Mouse (Mus musculus) heart, embryonic 10.5 days (tissue): ENCODE results near the gene Akap5. TPM values are rescaled to one million over a fixed set of nuclear protein-coding genes. Genes with fewer than 3 reads are reported as not detected.
A peak's percentile ranks its signal among the peaks of the same experiment; 100 is the strongest.

Experiments used
- DNase-seq: peaks from one replicate; pipeline ENCODE4 v3.0.0-alpha.2; 2017; ENCODE audit warnings: low spot score
- H3K27ac ChIP-seq: fragments of 300-500 bp; sonication (generic); 2 replicates; pipeline ENCODE4 v1.5.1; 2016; ENCODE audit warnings: mild to moderate bottlenecking
- H3K27me3 ChIP-seq: fragments of 300-500 bp; sonication (generic); 2 replicates; pipeline ENCODE4 v1.6.1; 2016; ENCODE audit warnings: mild to moderate bottlenecking; ENCODE audit not compliant: poor library complexity, insufficient read depth, severe bottlenecking
- H3K36me3 ChIP-seq: fragments of 300-500 bp; sonication (generic); 2 replicates; pipeline ENCODE4 v1.6.1; 2016; ENCODE audit warnings: mild to moderate bottlenecking, moderate library complexity
- H3K4me1 ChIP-seq: fragments of 300-500 bp; sonication (generic); 2 replicates; pipeline ENCODE4 v1.6.1; 2016; ENCODE audit warnings: mild to moderate bottlenecking
- H3K4me3 ChIP-seq: fragments of 300-500 bp; sonication (generic); 2 replicates; pipeline ENCODE4 v1.5.1; 2016; ENCODE audit warnings: mild to moderate bottlenecking, moderate library complexity
- H3K9me3 ChIP-seq: fragments of 300-500 bp; sonication (generic); 2 replicates; pipeline ENCODE4 v1.6.1; 2016; ENCODE audit warnings: mild to moderate bottlenecking, moderate library complexity
- WGBS: fragments of 180-500 bp; shearing (Covaris S2); methylation state at CpG from one replicate; pipeline ENCODE4 v1.1.7; 2016; 5-methylcytosine and 5-hydroxymethylcytosine counted together
- polyA plus RNA-seq: library from polyadenylated mRNA; unstranded; fragments of >200 nt; fragmentation: Nextera tagmentation; extraction: Ambion mirVana; gene quantifications from 2 replicates; pipeline ENCODE4 v1.2.1, GENCODE M21; 2016

Akap5 gene
- polyA plus RNA-seq, 1 experiment from 2014 or later, result 9.5 TPM

GRCm38 (mm10) chr12:76374911-76375310 is 50.2 kb downstream of the Akap5 start:
- no peak for DNase-seq
- H3K27me3 ChIP-seq, result no peaks in the 10 kb centered on the region
- H3K4me3 ChIP-seq, result no peak overlapping the region
- H3K36me3 ChIP-seq, result 0 out of 2 replicates have a peak, but pooled peaks cover 2% of the 10 kb centered on the region
- H3K9me3 ChIP-seq, result no peaks in the 10 kb centered on the region
- 74% methylated on average over 4 of the region's 4 CpGs for WGBS
- peaks cover 70% of the 10 kb centered on the region for H3K4me1 ChIP-seq
- peak overlapping the region; percentile 78; the same call in 1 of the 2 replicates for H3K27ac ChIP-seq

- 0 out of 2 replicates have a peak, but pooled peaks cover 5% of the 10 kb centered on the region for H3K36me3 ChIP-seq
- H3K27me3 ChIP-seq, result no peaks in the 10 kb centered on the region
- 24% methylated on average over 3 of the region's 3 CpGs for WGBS
- peaks cover 73% of the 10 kb centered on the region for H3K4me1 ChIP-seq
- DNase-seq, result no peak
- no peaks in the 10 kb centered on the region for H3K9me3 ChIP-seq
- H3K27ac ChIP-seq, result peak overlapping the region; percentile 78
- peak overlapping the region; percentile 19; the same call in 1 of the 2 replicates for H3K4me3 ChIP-seq
These were observed 50.8 kb downstream of the Akap5 start for GRCm38 (mm10) chr12:76375506-76375905.

GRCm38 (mm10) chr12:76376649-76377048 is 52.0 kb downstream of the Akap5 start:
- DNase-seq, result no peak
- Histone ChIP-seq H3K4me1 (peaks cover 72% of the 10 kb centered on the region), H3K4me3 (no peak overlapping the region), H3K27me3 (no peaks in the 10 kb centered on the region), H3K27ac (peak overlapping the region; percentile 78), H3K36me3 (peaks cover 8% of the 10 kb centered on the region; the same call in 1 of the 2 replicates), H3K9me3 (no peaks in the 10 kb centered on the region)
- WGBS, result 44% methylated on average over 7 of the region's 7 CpGs

GRCm38 (mm10) chr12:76377059-76377458 is 52.4 kb downstream of the Akap5 start:
- Histone ChIP-seq H3K9me3 (no peaks in the 10 kb centered on the region), H3K4me1 (peaks cover 69% of the 10 kb centered on the region), H3K27ac (peak overlapping the region; percentile 78), H3K27me3 (no peaks in the 10 kb centered on the region), H3K4me3 (no peak overlapping the region), H3K36me3 (peaks cover 10% of the 10 kb centered on the region; the same call in 1 of the 2 replicates)
- DNase-seq, result no peak
- 93% methylated on average over 6 of the region's 6 CpGs for WGBS

GRCm38 (mm10) chr12:76377726-76378125 is 53.0 kb downstream of the Akap5 start:
- no peaks in the 10 kb centered on the region for H3K27me3 ChIP-seq
- H3K9me3 ChIP-seq, result no peaks in the 10 kb centered on the region
- no peak for DNase-seq
- peaks cover 10% of the 10 kb centered on the region; the same call in 1 of the 2 replicates for H3K36me3 ChIP-seq
- peaks cover 62% of the 10 kb centered on the region for H3K4me1 ChIP-seq
- WGBS, result 95% methylated on average over 3 of the region's 3 CpGs
- H3K4me3 ChIP-seq, result no peak overlapping the region
- H3K27ac ChIP-seq, result peak overlapping the region; percentile 78

GRCm38 (mm10) chr12:76378556-76378955 is 53.9 kb downstream of the Akap5 start:
- Histone ChIP-seq H3K4me3 (no peak overlapping the region), H3K4me1 (peaks cover 59% of the 10 kb centered on the region), H3K27ac (peak overlapping the region; percentile 74), H3K36me3 (peaks cover 14% of the 10 kb centered on the region; the same call in 1 of the 2 replicates), H3K27me3 (no peaks in the 10 kb centered on the region), H3K9me3 (no peaks in the 10 kb centered on the region)
- 66% methylated on average over 5 of the region's 5 CpGs for WGBS
- DNase-seq, result no peak

- no peaks in the 10 kb centered on the region for H3K27me3 ChIP-seq
- peaks cover 45% of the 10 kb centered on the region for H3K4me1 ChIP-seq
- no peak for DNase-seq
- H3K27ac ChIP-seq, result peak overlapping the region; percentile 54; the same call in 1 of the 2 replicates
- peaks cover 20% of the 10 kb centered on the region for H3K36me3 ChIP-seq
- H3K4me3 ChIP-seq, result no peak overlapping the region
- WGBS, result 72% methylated on average over 7 of the region's 7 CpGs
- no peaks in the 10 kb centered on the region for H3K9me3 ChIP-seq
These were observed 55.5 kb downstream of the Akap5 start for GRCm38 (mm10) chr12:76380151-76380550.

Other genes with a start within 250 kb of the Akap5 start
- gene Esr2, start 147.6 kb upstream of the Akap5 start, polyA plus RNA-seq, result 0.20 and 0.27 TPM in 2 replicates
- 0.06 and 0.07 TPM in 2 replicates for gene Tex21, start 78.1 kb upstream of the Akap5 start, polyA plus RNA-seq
- 65.1 and 80.8 TPM in 2 replicates for gene Mthfd1, start 69.6 kb upstream of the Akap5 start, polyA plus RNA-seq
- 12.7 and 16.8 TPM in 2 replicates for gene Zbtb25, start 44.7 kb downstream of the Akap5 start, polyA plus RNA-seq
- gene Zbtb1, start 45.4 kb downstream of the Akap5 start, polyA plus RNA-seq, result 8.9 and 10.2 TPM in 2 replicates
- 14.4 and 24.4 TPM in 2 replicates for gene Hspa2, start 79.3 kb downstream of the Akap5 start, polyA plus RNA-seq
- gene Ppp1r36, start 92.6 kb downstream of the Akap5 start, polyA plus RNA-seq, result 1.8 and 3.0 TPM in 2 replicates
- 5.1 and 5.3 TPM in 2 replicates for gene Plekhg3, start 206.0 kb downstream of the Akap5 start, polyA plus RNA-seq